Mouse (Mus musculus) liver, embryonic 14.5 days (tissue): ENCODE measurements at regions not wholly inside any gene's neighbourhood (a gene's known extent, or its start where the extent isn't known, plus 50 kb on each side); places are given as distances from the start of the nearest gene placed in this dataset.

Experiments
- ATAC-seq: fragments of 200-750 bp; cut with Nextera tagmentation; 2 replicates; pipeline ENCODE4 v1.8.0; 2017; ENCODE audit warnings: moderate number of reproducible peaks, mild to moderate bottlenecking, moderate library complexity; ENCODE audit not compliant: insufficient read depth
- DNase-seq, 3 experiments: peaks; one replicate each; pipeline ENCODE4 v3.0.0-alpha.2; 2012 to 2013; ENCODE audit warnings: low read depth in 3 of 3, low spot score in 3 of 3
- H3K27ac ChIP-seq: fragments of 300-500 bp; sonication (generic); 2 replicates; pipeline ENCODE4 v1.5.1; 2014; ENCODE audit warnings: moderate library complexity, mild to moderate bottlenecking, control low read depth, inconsistent platforms
- H3K27me3 ChIP-seq: fragments of 300-500 bp; sonication (generic); 2 replicates; pipeline ENCODE4 v1.6.1; 2014; ENCODE audit warnings: mild to moderate bottlenecking, low read length, moderate library complexity; ENCODE audit not compliant: control insufficient read depth, insufficient read depth
- H3K36me3 ChIP-seq: fragments of 300-500 bp; sonication (generic); replicated peaks from 2 replicates; pipeline ENCODE4 v1.6.1; 2014; ENCODE audit warnings: low read depth; ENCODE audit not compliant: control insufficient read depth, insufficient read depth
- H3K4me1 ChIP-seq, 2 experiments: fragments of 200-500 bp in 1 of 2; fragments of 300-500 bp in 1 of 2; sonication (generic) in 1 of 2; replicated peaks; 2 replicates each; pipeline ENCODE4 v1.6.1; 2012 to 2014; ENCODE audit warnings: antibody characterized with exemption in 1 of 2, inconsistent platforms in 1 of 2, low read length in 1 of 2; ENCODE audit not compliant: control insufficient read depth in 2 of 2, insufficient read depth in 2 of 2
- H3K4me2 ChIP-seq: fragments of 300-500 bp; sonication (generic); 2 replicates; pipeline ENCODE4 v1.6.1; 2014; ENCODE audit warnings: low read depth, mild to moderate bottlenecking, control low read depth, moderate library complexity
- H3K4me3 ChIP-seq, 2 experiments: fragments of 200-500 bp in 1 of 2; fragments of 300-500 bp in 1 of 2; sonication (generic) in 1 of 2; 2 replicates each; pipeline ENCODE4 v1.5.1; 2012 to 2014; ENCODE audit warnings: low read depth in 2 of 2, low read length in 2 of 2, mild to moderate bottlenecking in 2 of 2, control low read depth in 1 of 2, inconsistent platforms in 1 of 2, moderate library complexity in 1 of 2; ENCODE audit not compliant: insufficient read depth in 1 of 2
- H3K9ac ChIP-seq: fragments of 300-500 bp; sonication (generic); replicated peaks from 2 replicates; pipeline ENCODE4 v1.6.1; 2014; ENCODE audit warnings: mild to moderate bottlenecking, control low read depth, moderate library complexity
- H3K9me3 ChIP-seq: fragments of 300-500 bp; sonication (generic); 2 replicates; pipeline ENCODE4 v1.6.1; 2016; ENCODE audit warnings: low read length, mixed read lengths; ENCODE audit not compliant: control insufficient read depth
- CTCF ChIP-seq: IDR thresholded peaks from 2 replicates; pipeline ENCODE4 v1.5.1; 2016; ENCODE audit warnings: antibody characterized with exemption, low read depth, control low read depth
- EP300 ChIP-seq: IDR thresholded peaks from 2 replicates; pipeline ENCODE4 v1.6.1; 2016; ENCODE audit warnings: antibody characterized with exemption, low read depth
- WGBS: fragments of 180-500 bp; shearing (Covaris S2); extraction: QIAGEN DNeasy Blood & Tissue Kit; methylation state at CpG from one replicate; pipeline ENCODE4 v1.1.7; 2014; ENCODE audit not compliant: insufficient replicate concordance; 5-methylcytosine and 5-hydroxymethylcytosine counted together

DNA sequence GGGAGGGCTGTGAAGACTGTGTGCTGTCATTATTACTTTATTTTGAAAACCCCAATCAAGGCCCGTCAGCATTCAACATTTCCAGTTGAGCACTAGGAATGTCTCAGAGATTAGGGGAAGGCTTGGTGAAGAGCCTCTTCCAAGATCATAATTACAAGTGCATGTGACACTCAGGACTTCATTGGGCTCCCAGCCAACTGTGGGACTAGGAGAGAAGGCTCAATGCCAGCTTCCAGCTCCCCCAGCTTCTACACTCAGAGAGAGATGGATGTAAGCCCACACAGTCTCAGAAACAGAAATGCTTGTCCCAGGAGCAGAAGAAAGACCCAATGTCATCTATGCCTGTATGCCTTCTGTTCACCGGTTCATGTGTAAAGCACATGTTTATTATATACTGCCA, 169.5 kb downstream of the Ttc32 start:
- no peak overlapping the region for H3K27ac ChIP-seq
- no peak overlapping the region for H3K4me3 ChIP-seq
- ATAC-seq (no peak), DNase-seq (no peak)
- TF ChIP-seq CTCF (no peak), EP300 (no peak)
- H3K9me3 ChIP-seq: no peaks in the 10 kb centered on the region
- WGBS: 71% methylated on average over 2 of the region's 2 CpGs
- no peaks in the 10 kb centered on the region for H3K4me1 ChIP-seq
- no peaks in the 10 kb centered on the region for H3K36me3 ChIP-seq
- H3K4me2 ChIP-seq: no peak overlapping the region
- no peaks in the 10 kb centered on the region for H3K27me3 ChIP-seq
- no peak overlapping the region for H3K9ac ChIP-seq

GRCm38 (mm10) chr12:9212211-9212610, 182.4 kb downstream of the Ttc32 start:
- 41% methylated on average over 1 of the region's 1 CpGs for WGBS
- no peaks in the 10 kb centered on the region for H3K36me3 ChIP-seq
- no peak for DNase-seq
- ATAC-seq: no peak
- H3K9me3 ChIP-seq: no peaks in the 10 kb centered on the region
- no peak overlapping the region for H3K27ac ChIP-seq
- H3K4me3 ChIP-seq: no peak overlapping the region
- H3K4me1 ChIP-seq: no peaks in the 10 kb centered on the region
- no peak overlapping the region for H3K4me2 ChIP-seq
- no peak overlapping the region for H3K9ac ChIP-seq
- TF ChIP-seq EP300 (no peak), CTCF (no peak)
- H3K27me3 ChIP-seq: no peaks in the 10 kb centered on the region

DNA sequence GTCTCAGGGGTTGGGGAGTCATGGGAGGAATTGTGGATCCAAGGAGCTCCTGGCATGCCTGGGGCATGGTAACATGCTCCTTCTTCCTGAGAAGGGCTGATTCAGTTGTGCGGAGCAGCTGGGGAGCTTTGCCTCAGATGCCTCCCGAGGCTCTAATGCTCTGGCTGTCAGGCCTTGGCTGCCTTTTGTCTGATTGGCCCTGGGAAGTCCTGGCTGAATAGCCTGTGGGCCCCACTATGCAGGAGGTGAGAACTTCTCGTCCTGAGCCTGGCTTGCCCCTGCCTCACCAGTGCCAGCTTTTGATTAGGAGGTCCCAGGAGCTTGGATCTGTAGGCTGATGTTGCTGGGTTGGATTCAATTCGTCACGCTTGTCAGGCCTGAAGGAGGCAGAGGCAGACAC, 195.2 kb downstream of the Ttc32 start:
- TF ChIP-seq EP300: no peak
- TF ChIP-seq CTCF: no peak
- WGBS: 30% methylated on average over 5 of the region's 5 CpGs
- Histone ChIP-seq H3K9ac (no peak overlapping the region), H3K4me1 (no peaks in the 10 kb centered on the region), H3K9me3 (no peaks in the 10 kb centered on the region), H3K4me3 (no peak overlapping the region), H3K36me3 (no peaks in the 10 kb centered on the region), H3K27ac (no peak overlapping the region), H3K27me3 (no peaks in the 10 kb centered on the region), H3K4me2 (no peak overlapping the region)
- DNase-seq: no peak
- no peak for ATAC-seq

DNA sequence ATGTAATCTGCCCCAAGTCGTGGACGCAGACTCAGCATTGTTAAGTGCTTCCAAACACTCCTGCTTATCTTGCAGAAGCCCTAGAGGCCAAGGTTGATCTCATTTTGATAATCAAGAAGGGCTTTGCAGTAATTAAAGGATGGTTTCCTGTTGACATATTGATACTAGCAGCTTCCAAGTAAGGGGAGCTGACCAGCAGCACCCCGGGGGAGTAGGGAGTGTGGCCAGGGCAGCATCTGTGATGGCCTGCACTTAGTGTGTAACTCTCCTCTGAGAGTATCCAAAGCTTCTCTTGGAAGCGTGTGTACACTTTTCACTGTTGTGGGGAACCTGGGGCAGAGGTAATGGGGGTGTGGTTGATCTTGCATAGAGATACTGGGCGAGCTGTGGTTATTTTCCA, 198.1 kb downstream of the Ttc32 start:
- ATAC-seq (no peak), DNase-seq (no peak)
- Histone ChIP-seq H3K36me3 (no peaks in the 10 kb centered on the region), H3K27ac (no peak overlapping the region), H3K4me1 (no peaks in the 10 kb centered on the region), H3K9ac (no peak overlapping the region), H3K9me3 (no peaks in the 10 kb centered on the region), H3K4me2 (no peak overlapping the region), H3K27me3 (no peaks in the 10 kb centered on the region), H3K4me3 (no peak overlapping the region)
- TF ChIP-seq EP300 (no peak), CTCF (no peak)
- 54% methylated on average over 5 of the region's 5 CpGs for WGBS

DNA sequence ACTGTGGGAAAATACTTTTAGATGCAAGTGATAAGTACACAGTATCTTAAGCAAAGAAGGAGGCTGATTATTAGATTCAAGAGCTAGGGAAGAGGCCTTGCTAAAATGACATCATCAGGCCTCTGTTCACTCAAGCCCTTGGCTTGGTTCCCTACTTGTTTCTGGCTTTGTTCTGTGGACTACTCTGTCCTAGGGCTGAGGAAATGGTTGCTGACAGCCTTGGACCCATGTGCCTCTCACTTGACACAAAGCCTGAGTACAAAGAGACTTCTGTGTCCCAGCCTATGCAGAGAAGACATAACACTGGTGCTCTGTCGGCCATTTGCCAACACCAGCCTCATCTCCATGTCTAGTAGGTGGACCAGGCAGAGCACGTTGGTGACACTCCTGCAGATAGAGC, 198.7 kb downstream of the Ttc32 start:
- no peak for DNase-seq
- no peaks in the 10 kb centered on the region for H3K27me3 ChIP-seq
- 56% methylated on average over 2 of the region's 2 CpGs for WGBS

DNA sequence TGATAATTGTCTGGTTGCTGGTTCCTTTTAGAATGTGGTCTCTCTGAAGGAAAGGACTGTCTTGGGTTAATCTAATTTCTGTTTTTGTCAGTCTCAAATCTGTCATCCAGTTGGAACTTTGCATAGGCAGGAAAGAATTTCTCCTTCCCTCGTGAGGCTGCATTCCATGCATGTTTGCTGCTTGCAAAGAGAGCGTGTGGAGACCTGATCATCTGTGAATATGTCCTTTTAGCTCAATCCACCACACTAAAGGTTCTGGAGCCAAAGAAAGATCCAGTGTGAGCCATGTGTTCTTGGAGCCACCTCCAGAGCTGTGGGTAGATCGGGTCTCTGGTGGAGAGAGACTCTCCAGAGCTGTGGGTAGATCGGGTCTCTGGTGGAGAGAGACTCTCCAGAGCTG, 200.2 kb downstream of the Ttc32 start:
- Histone ChIP-seq H3K27ac (no peak overlapping the region), H3K9ac (no peak overlapping the region), H3K9me3 (no peaks in the 10 kb centered on the region), H3K4me3 (no peak overlapping the region), H3K36me3 (no peaks in the 10 kb centered on the region), H3K27me3 (no peaks in the 10 kb centered on the region), H3K4me1 (no peaks in the 10 kb centered on the region), H3K4me2 (no peak overlapping the region)
- TF ChIP-seq CTCF: no peak
- TF ChIP-seq EP300: no peak
- DNase-seq: no peak
- no peak for ATAC-seq
- WGBS: 59% methylated on average over 4 of the region's 4 CpGs

More for the DNA sequence above, 198.7 kb downstream of the Ttc32 start:
- no peaks in the 10 kb centered on the region for H3K9me3 ChIP-seq
- no peak for ATAC-seq
- no peaks in the 10 kb centered on the region for H3K36me3 ChIP-seq
- no peaks in the 10 kb centered on the region for H3K4me1 ChIP-seq
- H3K4me3 ChIP-seq: no peak overlapping the region
- TF ChIP-seq CTCF (no peak), EP300 (no peak)
- no peak overlapping the region for H3K9ac ChIP-seq
- no peak overlapping the region for H3K4me2 ChIP-seq
- H3K27ac ChIP-seq: no peak overlapping the region
